Mouse (Mus musculus) layer of hippocampus, adult 2 months (tissue): ENCODE results near the gene Havcr2. TPM values are rescaled to one million over a fixed set of nuclear protein-coding genes. Genes with fewer than 3 reads are reported as not detected.
"Not testable (repeated sequence)": the region's sequence is repeated elsewhere in the genome, so short reads cannot be mapped to it uniquely, and the experiment has no call there.

Experiments used
- DNase-seq, 2 experiments: peaks; one replicate each; pipeline ENCODE4 v3.0.0; 2022; ENCODE audit warnings: low spot score in 2 of 2
- H3K27ac ChIP-seq: fragments of 200-600 bp; 2 replicates; pipeline ENCODE4 v1.8.1; 2022
- H3K4me3 ChIP-seq: fragments of 200-600 bp; 2 replicates; pipeline ENCODE4 v1.8.1; 2022; ENCODE audit warnings: mild to moderate bottlenecking
- CTCF ChIP-seq: fragments of 200-600 bp; conservative IDR thresholded peaks from 2 replicates; pipeline ENCODE4 v1.8.1; 2022; ENCODE audit warnings: antibody characterized with exemption, mild to moderate bottlenecking, moderate library complexity
- total RNA-seq, 2 experiments: library from RNA; stranded (reverse); gene quantifications; 2 replicates each; pipeline ENCODE4 v1.2.3; 2021

Havcr2 gene
- total RNA-seq, 2 experiments from 2014 or later: 2.2 to 2.8 TPM

- no peak for DNase-seq
Observed at GRCm38 (mm10) chr11:46479311-46479710, 24.6 kb downstream of the Havcr2 start.

DNA sequence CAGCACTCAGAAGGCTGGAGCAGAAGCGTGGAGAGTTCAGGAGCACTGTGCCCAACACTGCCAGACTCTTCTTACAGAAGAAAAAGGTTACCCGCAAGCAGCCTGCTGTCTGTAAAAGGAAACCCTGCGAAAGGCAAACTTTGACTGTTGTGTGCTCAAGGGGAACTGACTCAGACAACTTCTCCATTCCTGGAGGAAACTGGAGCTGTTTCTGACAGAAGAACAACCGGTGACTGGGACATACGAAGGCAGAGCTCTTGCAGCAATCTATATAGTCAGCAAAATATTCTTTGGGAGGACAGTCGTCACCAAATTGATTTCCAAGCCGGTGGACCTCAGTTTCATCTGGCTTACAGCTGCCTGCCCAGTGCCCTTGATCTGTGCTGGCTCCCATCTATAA, 25.8 kb downstream of the Havcr2 start:
- Histone ChIP-seq H3K4me3 (no peak overlapping the region), H3K27ac (0 out of 2 replicates have a peak overlapping the region, but pooled peaks have one; percentile 28)
- TF ChIP-seq CTCF: no peak
- peak in 1 of 2 experiments; percentile 2 for DNase-seq

More at GRCm38 (mm10) chr11:46479311-46479710, 24.6 kb downstream of the Havcr2 start:
- no peak overlapping the region for H3K4me3 ChIP-seq
- TF ChIP-seq CTCF: no peak
- H3K27ac ChIP-seq: no peak overlapping the region

- Histone ChIP-seq H3K27ac (no peak overlapping the region), H3K4me3 (no peak overlapping the region)
- peak; percentile 48 for TF ChIP-seq CTCF
- no peak for DNase-seq
Observed at GRCm38 (mm10) chr11:46488231-46488630, 33.5 kb downstream of the Havcr2 start.

DNA sequence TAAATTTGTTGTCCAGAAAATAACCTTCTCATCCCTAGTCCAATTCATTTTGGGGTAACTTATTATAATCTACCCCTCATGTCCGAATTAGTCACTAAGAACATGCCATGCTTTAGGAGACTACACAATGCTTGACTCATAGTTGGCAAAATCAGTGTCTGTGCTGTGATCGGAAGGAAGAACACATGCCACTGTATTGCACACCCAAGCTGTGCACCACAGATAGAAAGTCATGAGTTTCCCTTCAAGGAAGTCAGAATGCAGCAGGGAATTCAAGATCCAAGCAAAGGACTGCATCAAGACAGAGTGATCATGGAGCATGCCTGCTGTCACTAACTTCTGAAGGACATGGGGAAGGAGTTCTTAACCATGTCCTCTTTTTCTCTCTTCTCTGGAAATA, 33.9 kb downstream of the Havcr2 start:
- peak; percentile 17 to 34 for DNase-seq
- no peak for TF ChIP-seq CTCF
- no peak overlapping the region for H3K4me3 ChIP-seq
- no peak overlapping the region for H3K27ac ChIP-seq

GRCm38 (mm10) chr11:46507146-46507545, 52.4 kb downstream of the Havcr2 start:
- Histone ChIP-seq H3K27ac (no peak overlapping the region), H3K4me3 (no peak overlapping the region)
- no peak for TF ChIP-seq CTCF
- DNase-seq: no peak

GRCm38 (mm10) chr11:46509900-46510299, 55.2 kb downstream of the Havcr2 start:
- no peak for TF ChIP-seq CTCF
- no peak overlapping the region for H3K4me3 ChIP-seq
- H3K27ac ChIP-seq: no peak overlapping the region
- no peak for DNase-seq

- not testable (repeated sequence) for H3K27ac ChIP-seq, DNase-seq, H3K4me3 ChIP-seq
Observed at GRCm38 (mm10) chr11:46521341-46521740, 66.6 kb downstream of the Havcr2 start.

- no peak overlapping the region for H3K4me3 ChIP-seq
- peak; percentile 55 for TF ChIP-seq CTCF
- DNase-seq: no peak
- no peak overlapping the region for H3K27ac ChIP-seq
Observed at GRCm38 (mm10) chr11:46522719-46523118, 68.0 kb downstream of the Havcr2 start.

- DNase-seq: no peak
- no peak within 1 kb of the TSS for H3K27ac ChIP-seq
- H3K4me3 ChIP-seq: no peak within 1 kb of the TSS
- no peak for TF ChIP-seq CTCF
Observed at GRCm38 (mm10) chr11:46523912-46524311, 69.2 kb downstream of the Havcr2 start, which contains the start of gene Gm12169. Gene Gm12169, plus strand, starts transcription at chr11:46524212.

- no peak for DNase-seq
- Histone ChIP-seq H3K4me3 (no peak overlapping the region), H3K27ac (no peak overlapping the region)
- no peak for TF ChIP-seq CTCF
Observed at GRCm38 (mm10) chr11:46530149-46530548, 75.4 kb downstream of the Havcr2 start.

Other genes with a start within 250 kb of the Havcr2 start
- gene Fndc9, start 219.4 kb upstream of the Havcr2 start, total RNA-seq: 1 to 10 TPM in 1 of 2 experiments, under 1 TPM in 1; 0.72 to 1.0 TPM
- gene Cyfip2, start 142.1 kb upstream of the Havcr2 start, total RNA-seq: 100 to 1,000 TPM; 530 to 540 TPM
- under 1 TPM; 0.27 to 0.38 TPM for gene Itk, start 65.4 kb upstream of the Havcr2 start, total RNA-seq
- not detected for gene Fam71b, start 58.4 kb upstream of the Havcr2 start, total RNA-seq
- 10 to 100 TPM; 34.4 to 36.1 TPM for gene Med7, start 18.0 kb upstream of the Havcr2 start, total RNA-seq
- gene Gm12169, start 69.3 kb downstream of the Havcr2 start, total RNA-seq: not detected
- not detected for gene BC053393, start 116.6 kb downstream of the Havcr2 start, total RNA-seq
- not detected for gene Dppa1, start 174.3 kb downstream of the Havcr2 start, total RNA-seq